Mouse (Mus musculus): ENCODE results near the gene Pitpnm2. TPM values are rescaled to one million over a fixed set of nuclear protein-coding genes. Genes with fewer than 3 reads are reported as not detected.
A peak's percentile ranks its signal among the peaks of the same experiment; 100 is the strongest.

Pitpnm2 gene
- total RNA-seq, 2 experiments from 2014 or later = 16.7 to 17.6 TPM

DNA sequence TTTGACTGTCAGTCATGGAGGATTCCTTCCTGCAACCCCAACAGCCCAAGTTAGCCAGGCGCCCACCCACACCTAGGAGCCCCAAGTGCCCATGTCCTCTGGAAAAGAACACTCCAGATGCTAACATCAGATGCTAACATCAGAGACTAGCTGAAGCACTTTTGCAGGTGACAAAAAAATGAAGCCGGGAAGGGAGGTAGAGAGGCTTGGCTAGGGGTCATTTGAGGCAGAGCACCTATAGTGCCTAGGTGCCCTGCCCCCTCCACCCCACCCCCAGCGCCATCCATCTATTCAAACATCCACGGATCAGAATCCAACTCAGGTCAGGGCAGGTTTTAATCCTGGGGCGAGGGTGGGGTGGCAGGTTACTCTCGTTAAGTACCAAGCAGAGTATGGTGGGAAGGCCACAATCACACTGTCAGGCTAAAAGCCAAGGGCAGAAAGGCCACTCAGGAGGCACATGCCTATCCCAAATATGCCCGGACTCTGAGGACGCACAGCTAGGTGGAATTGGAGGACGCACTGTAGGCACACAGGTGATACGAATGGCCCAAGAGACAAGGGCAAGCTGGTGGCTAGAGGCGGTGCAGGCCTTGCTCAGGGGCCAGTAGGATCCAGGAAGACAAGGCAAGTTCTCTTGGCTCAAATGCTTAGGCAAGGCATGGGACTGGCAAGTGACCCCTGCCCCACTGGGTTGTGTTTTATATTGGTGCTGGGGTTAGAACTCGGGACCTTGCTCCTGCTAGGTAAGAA is 155.5 kb downstream of the Pitpnm2 start:
- DNase-seq = no peak

DNA sequence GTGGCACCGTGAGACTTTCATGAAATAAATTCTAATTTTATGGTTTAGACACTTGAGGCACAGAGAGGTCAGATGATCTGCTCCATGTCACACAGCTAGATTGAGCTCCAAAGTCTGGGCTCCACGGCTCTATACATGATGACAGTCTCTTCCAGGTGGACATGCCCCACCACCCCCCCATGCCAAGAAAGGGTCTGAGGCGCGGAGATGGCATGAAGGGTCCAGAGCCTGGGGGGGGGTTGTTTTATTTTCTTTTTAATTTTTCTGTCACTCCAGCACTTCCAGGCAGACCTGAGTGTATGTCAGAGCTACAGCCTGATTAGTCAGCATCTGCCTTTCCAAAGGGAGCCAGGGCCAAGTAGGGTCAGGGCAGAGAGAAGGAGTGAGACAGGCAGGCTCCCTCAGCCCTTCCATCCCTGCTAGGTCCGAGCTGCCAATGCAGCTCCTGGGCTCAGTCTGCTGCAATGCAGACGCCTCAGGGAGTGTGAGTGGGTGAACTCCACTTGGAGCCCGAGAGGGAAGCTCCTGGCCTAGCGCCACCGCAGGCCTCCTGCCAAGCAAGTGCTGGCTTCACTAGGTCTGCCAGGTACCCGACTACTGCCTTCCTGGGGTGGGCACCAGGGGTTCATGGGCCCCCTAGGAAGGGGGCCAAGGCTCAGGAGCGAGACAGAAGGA is 156.3 kb downstream of the Pitpnm2 start:
- DNase-seq = peak; percentile 29

DNA sequence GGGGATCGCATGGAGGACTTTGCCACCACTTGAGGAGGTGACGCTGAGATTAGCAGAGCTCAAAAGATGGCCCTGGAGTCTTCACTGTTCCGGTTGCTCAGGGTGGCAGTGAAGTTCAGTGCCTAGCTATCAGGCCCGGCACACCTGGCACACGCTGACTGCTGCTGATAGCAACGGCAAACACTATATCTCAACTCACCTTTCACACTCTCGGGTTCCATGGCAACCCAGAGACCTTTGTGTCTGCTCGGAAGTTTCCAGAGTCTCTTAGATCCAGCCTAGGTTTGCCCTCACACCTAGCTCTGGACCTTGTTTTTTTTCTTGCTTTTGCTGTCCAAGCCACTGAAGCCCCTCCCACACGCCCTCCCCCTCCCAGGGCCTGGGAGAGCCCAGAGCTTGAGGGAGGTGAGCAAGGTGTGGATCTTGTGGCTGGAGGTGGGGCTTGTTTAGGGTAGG is 157.6 kb downstream of the Pitpnm2 start:
- DNase-seq = peak; percentile 4

DNA sequence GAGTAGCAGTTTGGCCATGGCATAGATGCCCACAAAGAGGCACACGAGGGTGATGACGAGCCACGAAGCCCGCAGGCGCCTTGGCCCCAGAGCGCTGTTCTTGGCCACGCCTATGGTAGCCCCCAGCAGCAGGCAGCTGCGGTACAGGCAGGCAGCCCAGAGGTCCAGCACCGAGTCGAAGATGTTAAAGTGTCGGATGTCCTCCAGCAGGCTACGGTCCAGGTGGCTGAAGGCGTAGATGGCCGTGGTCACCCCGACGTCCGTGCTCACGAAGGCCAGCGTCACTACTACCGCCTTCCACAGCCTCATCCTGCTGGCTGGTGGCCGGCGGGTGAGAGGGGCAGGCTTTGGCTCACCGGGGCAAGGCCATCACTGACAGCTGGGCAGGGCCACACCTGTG is 159.7 kb downstream of the Pitpnm2 start:
- DNase-seq = peak; percentile 51

DNA sequence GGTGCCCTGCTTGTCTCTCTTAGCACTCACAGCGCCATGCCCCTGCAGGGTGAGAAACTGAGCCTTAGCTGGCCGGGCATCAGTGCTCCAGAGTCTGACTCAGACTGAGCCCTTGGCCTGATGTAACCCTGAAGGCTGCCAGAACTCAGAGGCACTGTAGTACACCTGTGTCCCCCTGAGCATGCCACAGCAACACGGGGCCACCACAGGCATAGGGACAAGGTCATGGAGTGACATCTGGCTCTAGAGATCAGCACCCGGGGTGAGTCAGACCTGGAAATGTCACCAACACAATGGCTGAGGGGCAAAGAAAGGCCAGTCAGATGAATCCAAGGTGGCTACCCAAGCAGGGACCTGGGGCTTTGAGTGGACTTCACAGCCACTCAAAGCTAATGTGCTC is 162.7 kb downstream of the Pitpnm2 start:
- no peak for DNase-seq

DNA sequence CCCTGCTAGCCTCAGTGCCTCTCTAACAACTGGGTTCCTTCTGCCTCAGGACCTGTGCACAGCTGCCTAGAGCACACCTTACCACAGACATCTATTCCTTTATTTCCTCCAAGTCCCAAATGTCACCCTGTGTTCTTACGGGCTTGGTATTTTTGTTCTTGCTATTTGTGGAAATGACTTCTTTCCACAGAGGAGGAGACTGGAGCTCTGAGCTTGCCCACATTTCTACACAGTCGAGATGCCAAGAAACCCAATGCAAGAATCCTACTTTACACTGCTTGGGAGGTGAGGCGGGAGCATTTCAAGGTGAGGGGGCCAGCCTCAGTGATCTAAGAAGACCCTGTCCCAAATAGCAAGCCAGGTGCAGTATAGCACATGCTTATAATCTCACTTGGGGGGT is 164.0 kb downstream of the Pitpnm2 start:
- DNase-seq = no peak

DNA sequence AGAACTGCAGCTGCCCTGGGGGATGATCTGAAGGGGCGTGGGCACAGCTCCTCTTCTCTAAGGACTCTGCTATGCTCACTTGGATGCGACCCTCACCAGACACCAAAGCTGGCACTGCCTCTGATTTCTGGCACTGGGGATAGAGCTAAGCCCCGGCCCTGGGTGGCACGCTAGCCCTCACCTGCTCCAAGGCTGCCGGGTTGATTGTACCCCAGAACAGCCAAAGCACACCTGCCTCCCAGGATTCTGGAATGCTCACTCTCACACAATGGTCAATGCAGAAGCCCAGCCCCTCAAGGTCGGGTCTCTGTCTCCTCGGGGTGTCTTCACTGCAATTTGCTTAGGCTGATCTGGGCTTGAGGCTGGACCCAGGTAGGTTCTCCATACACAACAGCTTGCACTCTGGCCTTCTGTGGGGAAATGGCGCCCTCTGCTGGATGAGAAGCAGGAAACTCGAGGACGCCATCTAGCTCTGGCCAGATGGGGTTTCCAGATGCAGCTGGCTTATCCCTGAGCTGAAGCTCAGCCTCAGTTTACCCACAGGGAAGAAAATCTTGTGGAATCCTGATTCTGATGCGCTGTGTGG is 164.9 kb downstream of the Pitpnm2 start:
- peak; percentile 60 for DNase-seq

DNA sequence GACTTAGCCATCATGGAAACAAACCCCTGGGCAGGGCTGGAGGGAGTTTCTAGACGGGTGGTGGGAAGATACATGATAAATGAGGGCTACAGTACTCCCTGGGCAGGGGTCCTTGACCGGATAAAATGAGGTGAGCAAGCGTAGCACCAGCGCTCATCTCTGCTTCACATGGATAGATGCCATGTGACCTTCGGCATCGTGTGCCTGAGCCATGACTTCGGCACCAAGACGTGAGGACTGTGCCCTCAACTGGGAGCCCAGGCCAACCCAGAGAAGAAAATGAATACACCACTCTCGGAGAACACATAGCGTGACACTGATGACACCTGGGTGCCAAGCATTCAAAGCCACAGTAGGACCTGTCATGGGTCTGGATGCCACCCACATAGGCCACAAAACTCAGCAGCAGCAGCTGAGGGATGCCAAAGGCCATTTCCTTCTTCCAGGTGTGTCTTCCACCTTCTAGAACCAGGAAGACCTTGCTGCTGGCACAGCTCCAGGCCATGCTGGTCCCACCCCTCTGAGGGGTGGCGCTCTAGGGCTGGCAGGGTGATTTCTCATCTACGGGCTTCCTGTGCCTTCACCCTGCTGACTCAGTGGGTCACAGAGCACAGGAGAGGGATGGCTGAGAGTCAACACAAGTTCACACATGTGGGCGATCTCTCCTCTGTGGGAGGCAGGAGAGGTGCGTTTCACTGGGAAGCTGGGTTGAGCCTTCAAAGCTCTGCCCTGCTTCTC is 165.5 kb downstream of the Pitpnm2 start:
- DNase-seq = no peak

DNA sequence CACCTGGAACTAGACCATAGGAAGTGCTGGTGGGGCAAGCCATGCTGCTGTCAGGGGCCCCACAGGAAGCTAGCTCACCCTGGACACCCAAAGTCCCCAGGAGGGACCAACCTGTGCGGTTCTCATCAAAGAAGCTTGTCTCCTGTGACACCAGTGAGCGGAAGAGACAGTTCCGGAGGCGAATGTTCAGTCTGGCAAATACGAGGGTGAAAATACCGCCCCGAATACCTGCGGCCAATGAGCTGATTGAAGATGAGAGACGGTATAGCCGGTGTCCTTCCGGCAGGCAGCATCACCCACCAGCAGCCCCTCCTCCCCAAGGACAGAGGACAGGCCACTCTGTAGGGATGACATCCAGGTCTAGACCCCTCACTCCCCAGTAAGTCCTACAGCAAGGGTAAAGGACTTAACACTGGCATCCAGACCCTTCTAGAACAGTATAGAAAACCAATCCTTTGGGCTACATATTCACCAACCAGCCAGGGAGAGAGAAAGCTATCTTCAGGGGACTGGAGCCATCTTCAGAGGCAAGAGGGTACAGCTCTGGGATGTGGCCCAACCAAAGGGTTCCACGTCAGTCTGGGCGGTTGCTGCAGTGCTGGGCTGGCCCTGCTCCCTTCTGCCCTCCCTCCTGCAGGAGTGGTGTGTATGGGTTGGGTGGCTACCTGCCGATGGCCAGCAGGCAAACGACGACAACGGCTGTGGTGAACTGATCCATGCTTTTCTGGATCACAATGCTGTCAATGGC is 166.4 kb downstream of the Pitpnm2 start:
- no peak for DNase-seq

DNA sequence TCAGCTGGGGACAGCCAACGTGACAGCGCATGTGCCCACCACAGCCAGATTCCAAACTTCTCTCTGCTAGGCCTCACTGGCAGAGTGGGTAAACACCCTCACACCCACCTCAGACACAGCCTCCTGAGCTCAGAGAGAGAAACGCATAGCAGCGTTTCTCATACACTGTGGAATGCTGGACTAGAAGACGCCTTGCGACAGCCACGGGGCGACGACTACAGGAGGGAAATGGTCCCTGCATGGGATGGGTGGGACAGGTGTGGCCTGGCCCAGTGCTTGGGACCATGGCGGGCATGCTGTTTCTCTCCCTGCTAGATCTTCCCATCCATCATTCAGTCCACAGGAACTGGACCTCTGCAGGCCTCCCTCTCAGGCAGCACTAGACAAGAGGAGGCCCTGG is 167.1 kb downstream of the Pitpnm2 start:
- no peak for DNase-seq

DNA sequence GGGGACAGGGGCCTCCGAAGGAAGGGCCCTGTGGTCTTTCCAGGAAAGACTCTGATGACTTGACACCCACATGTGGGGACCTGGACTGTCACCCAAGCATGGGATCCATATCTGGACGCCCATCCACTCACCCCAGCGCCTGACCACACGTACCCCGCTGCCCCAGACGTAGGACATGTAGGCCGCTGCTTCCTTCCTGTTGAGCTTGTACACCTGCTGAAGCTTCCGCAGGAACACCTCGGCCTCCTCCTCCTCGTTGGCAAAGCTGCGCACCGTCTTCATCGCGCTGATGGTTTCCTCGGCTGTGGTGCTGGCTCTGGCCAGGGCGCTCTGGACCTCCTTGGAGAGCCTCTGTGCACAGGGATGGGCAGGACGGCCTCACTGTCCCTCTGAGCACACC is 169.7 kb downstream of the Pitpnm2 start:
- DNase-seq = no peak

DNA sequence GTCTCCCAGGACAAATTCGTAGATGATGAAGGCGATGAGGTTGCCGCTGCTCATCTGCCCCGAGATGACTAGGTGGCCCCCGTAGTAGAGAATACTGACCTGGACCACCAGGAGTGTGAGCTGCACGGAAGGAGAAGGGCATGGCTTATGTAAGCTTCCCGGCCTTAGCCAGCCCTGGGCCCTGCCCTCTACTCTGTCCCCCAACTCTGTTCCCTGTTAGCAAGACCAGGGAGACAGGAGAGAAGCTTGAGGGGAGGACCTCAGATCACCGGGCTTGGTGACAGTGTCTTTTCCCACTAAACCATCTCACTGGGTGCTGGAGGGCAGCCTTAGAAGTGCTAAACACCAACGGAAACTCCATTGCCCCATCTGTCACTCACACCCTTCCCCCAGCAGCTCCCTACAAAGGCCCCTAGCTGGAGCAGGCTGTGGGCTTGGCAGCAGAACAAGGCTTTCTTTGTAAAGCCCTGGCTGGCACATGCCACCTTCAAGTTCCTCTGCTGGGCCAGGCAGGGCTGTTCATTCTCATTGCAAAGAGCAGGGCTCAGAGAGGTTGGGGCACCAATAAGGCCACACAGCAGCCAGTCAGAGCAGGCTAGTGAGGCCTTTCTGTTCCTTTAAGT is 170.7 kb downstream of the Pitpnm2 start:
- no peak for DNase-seq

DNA sequence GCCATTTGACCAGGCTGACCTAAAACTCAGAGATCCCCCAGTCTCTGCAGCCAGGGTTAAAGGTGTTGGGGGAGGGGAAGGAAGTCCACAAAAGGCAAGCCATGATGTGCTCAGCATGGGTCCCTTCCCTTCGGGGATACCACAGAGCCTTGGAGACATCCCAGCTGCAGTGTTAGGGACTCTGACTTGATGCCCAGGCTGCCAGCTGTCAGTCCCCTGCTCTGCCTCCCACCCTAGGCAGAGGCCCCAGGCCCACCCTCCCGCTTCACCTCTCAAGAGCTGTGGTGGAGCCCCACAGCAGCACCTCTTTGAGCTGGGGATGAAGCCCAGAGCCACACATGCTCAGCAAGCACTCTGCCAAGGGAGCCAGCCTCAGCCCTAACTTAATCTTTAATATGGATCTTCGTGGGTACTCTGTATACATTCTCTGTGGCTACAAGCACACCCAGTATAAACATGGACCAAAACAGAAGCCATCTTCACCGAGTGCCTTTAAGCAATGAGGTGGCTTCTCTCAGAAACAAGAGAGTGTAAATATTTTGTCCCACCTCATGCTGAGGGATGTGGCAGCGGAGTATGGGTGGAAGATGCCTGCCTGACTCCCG is 171.6 kb downstream of the Pitpnm2 start:
- no peak for DNase-seq

DNA sequence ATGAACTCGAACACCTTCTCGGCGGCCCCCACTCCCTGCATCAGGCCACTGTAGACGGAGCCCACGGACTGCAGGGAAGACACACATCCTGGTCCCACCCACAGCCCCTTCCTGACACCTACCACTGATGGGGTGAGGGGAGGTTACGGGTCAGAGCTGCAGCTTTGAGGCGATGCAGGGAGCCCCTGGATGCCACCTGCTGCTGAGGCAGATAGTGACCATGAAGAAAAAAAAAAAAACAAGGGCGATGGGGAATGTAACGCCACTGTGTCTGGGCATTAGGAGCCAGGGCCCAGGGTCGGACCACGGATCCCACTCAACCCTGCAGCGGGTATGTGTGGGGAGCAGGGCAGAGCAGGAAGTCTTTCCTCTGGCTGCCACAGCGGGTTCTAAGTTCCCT is 172.3 kb downstream of the Pitpnm2 start:
- DNase-seq = no peak

DNA sequence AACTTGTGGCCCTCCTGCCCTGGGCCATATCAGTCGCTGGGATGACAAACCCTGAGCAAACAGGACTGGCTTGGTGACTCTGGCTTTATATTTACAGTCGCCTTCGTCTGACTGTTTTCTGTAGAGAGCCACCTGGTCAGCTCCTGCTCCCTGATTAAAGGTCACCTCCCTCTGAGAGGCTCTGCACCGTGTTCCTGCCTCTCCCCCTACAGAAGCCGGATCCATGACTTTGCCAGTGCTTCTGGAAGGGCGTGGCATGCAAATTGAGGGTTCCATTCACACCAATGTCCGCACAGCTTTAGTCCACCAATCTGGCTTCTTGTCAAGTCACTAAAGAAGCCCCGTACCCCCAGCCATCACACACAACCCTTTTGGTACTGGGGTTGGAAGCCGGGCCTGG is 173.0 kb downstream of the Pitpnm2 start:
- no peak for DNase-seq

DNA sequence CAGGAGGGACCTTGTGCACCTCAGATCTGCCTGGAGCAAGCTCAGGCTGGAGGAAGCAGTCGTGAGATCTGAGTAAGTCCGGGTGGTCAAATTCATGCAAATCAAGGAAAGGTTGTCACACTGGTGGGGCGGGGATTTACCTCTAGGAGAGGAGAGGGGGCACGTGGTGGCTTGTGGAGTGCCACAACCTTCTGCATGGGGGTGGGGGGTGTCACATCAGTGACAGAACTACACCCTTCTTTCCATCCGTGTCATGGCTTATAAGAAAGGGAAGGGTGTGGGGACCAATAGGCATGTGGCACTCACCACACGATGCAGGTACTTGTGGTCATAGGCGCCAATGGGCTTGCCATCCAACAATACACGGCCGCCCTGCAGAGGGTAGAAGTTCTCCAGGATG is 173.8 kb downstream of the Pitpnm2 start:
- no peak for DNase-seq

DNA sequence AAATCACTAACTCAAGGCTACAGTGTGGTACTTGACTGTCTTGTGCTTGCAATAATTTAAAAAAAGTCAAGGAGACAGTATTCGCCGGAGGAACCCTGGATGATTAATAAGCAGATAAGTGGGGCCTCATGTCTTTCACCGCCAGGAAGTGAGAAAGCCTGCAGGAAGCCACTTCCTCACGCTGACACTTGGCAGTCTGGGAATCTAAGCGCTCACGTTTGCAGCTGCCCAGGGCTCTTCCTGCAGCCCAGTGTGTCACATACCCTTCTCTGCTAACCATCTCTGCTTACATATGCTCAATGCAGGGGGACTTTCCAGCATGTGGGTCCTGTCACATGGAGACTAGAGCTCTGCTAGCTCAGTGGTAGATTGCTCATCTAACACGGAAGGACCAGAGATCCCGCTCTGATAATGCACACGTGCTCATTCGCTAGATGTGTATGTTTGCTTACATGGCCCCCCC is 174.7 kb downstream of the Pitpnm2 start:
- DNase-seq = no peak

DNA sequence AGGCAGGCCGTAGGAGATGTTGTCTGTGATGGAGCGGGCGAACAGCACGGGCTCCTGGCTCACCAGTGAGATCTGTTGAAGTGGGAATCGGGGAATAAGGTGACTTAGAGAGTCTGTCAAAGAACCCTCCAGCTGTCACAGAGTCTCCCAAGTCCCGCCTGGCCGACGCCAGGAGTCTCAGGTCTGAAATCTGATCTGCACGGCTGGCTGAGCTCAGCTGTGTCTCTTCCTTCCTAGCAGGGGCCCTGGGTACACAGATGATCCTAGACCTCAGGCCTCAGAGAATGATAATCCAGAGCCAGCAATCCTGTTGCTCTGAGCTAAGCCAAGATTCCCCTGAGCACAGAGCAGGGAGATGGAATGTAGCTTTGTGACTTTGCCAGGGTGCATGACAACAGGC is 175.9 kb downstream of the Pitpnm2 start:
- peak; percentile 71 for DNase-seq

DNA sequence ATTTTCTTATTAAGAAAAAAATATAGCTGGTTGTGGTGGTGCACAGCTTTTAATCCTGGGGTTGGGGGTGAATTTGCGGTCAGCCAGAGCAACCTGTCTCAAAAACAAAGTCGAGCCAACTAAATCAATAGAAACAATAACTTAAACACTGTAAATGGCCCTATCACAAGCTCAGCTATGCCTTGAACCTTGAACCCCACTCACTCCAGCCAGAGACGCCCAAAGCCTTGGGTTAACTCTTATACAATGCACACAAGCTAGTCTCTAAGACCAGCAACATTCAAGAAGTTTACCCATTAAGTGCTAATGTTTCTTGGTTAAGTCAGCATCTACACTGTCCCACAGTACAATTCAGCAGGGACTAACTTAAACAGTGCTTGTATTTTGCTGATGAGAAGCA is 179.9 kb downstream of the Pitpnm2 start:
- no peak for DNase-seq
